Mouse (Mus musculus): Measurements from ENCODE around the gene Rbfox1. TPM values are rescaled to one million over a fixed set of nuclear protein-coding genes. Genes with fewer than 3 reads are reported as not detected.

Gene Rbfox1
- total and polyA plus RNA-seq, 3 experiments = not detected

- Histone ChIP-seq H3K9ac (ENCODE audit: control insufficient read depth, low read depth, low read length, poor library complexity, severe bottlenecking) (no peak overlapping the region), H3K9me3 (replicated peaks; ENCODE audit: insufficient read depth, low read length) (no peaks in the 10 kb centered on the region), H3K79me2 (ENCODE audit: control insufficient read depth, insufficient read depth, low read length, poor library complexity) (no peaks in the 10 kb centered on the region), H3K27ac (ENCODE audit: control insufficient read depth, low read depth, low read length) (no peak overlapping the region), H3K4me3 (ENCODE audit: control insufficient read depth in 1 of 2, insufficient read depth in 1 of 2, low read depth in 2 of 2, low read length in 2 of 2) (no peak overlapping the region), H3K36me3 (ENCODE audit: control insufficient read depth in 1 of 2, insufficient read depth in 2 of 2, low read length in 2 of 2) (no peaks in the 10 kb centered on the region), H3K27me3 (ENCODE audit: control insufficient read depth in 1 of 2, insufficient read depth in 2 of 2, low read length in 2 of 2) (no peaks in the 10 kb centered on the region), H3K4me1 (ENCODE audit: control insufficient read depth in 1 of 2, insufficient read depth in 2 of 2, low read length in 2 of 2) (no peaks in the 10 kb centered on the region)
- DNase-seq (ENCODE audit: low read depth, low spot score) = no peak
- TF ChIP-seq CHD2 (IDR thresholded peaks at IDR 0.05; ENCODE audit: low read length) = no peak
- TF ChIP-seq SIN3A (IDR thresholded peaks at IDR 0.05; ENCODE audit: low read length) = no peak
- TF ChIP-seq UBTF (IDR thresholded peaks at IDR 0.05; ENCODE audit: borderline replicate concordance, insufficient read depth, low read depth, low read length) = no peak
- no peak for TF ChIP-seq ZKSCAN1 (IDR thresholded peaks at IDR 0.05; ENCODE audit: low read depth, low read length)
- TF ChIP-seq ZC3H11A (IDR thresholded peaks at IDR 0.05; ENCODE audit: low read depth, low read length) = no peak
- TF ChIP-seq POLR2AphosphoS2 (IDR thresholded peaks at IDR 0.05; ENCODE audit: low read length) = no peak
- TF ChIP-seq MAFK (IDR thresholded peaks at IDR 0.05; ENCODE audit: borderline replicate concordance, low read depth, low read length) = no peak
- TF ChIP-seq MAX (IDR thresholded peaks at IDR 0.05; ENCODE audit: low read length) = no peak
- TF ChIP-seq E2F4 (IDR thresholded peaks at IDR 0.05; ENCODE audit: borderline replicate concordance, low read depth, low read length) = no peak
- TF ChIP-seq NRF1 (IDR thresholded peaks at IDR 0.05; ENCODE audit: insufficient read depth, low read depth, low read length, poor library complexity, severe bottlenecking) = no peak
- no peak for TF ChIP-seq MEF2A (IDR thresholded peaks at IDR 0.05; ENCODE audit: extremely low read depth, insufficient replicate concordance, low read depth, low read length, poor library complexity, severe bottlenecking)
- TF ChIP-seq GABPA (IDR thresholded peaks at IDR 0.05; ENCODE audit: low read depth, low read length) = no peak
- no peak for TF ChIP-seq EP300 (IDR thresholded peaks at IDR 0.05; ENCODE audit: low read depth in 1 of 2, low read length in 2 of 2)
- no peak for TF ChIP-seq USF1 (IDR thresholded peaks at IDR 0.05; ENCODE audit: low read depth, low read length)
- no peak for TF ChIP-seq JUND (IDR thresholded peaks at IDR 0.05; ENCODE audit: low read depth, low read length)
- no peak for TF ChIP-seq CHD1 (IDR thresholded peaks at IDR 0.05; ENCODE audit: low read depth, low read length)
- no peak for TF ChIP-seq CTCF (IDR thresholded peaks at IDR 0.05 in 2 of 3, conservative IDR thresholded peaks at IDR 0.05 in 1 of 3; ENCODE audit: control insufficient read depth in 1 of 3, insufficient read depth in 1 of 3, low read depth in 2 of 3, low read length in 3 of 3, poor library complexity in 1 of 3, severe bottlenecking in 1 of 3)
- TF ChIP-seq MXI1 (IDR thresholded peaks at IDR 0.05; ENCODE audit: low read depth, low read length) = no peak
- no peak for TF ChIP-seq POLR2AphosphoS5 (IDR thresholded peaks at IDR 0.05; ENCODE audit: borderline replicate concordance, low read depth, low read length)
These were observed 1308.4 kb downstream of the Rbfox1 start for GRCm38 (mm10) chr16:7193535-7193934.

GRCm38 (mm10) chr16:7197953-7198352 is 1312.8 kb downstream of the Rbfox1 start:
- Histone ChIP-seq H3K9ac (ENCODE audit: control insufficient read depth, low read depth, low read length, poor library complexity, severe bottlenecking) (no peak overlapping the region), H3K9me3 (replicated peaks; ENCODE audit: insufficient read depth, low read length) (no peaks in the 10 kb centered on the region), H3K27ac (ENCODE audit: control insufficient read depth, low read depth, low read length) (no peak overlapping the region), H3K4me1 (ENCODE audit: control insufficient read depth in 1 of 2, insufficient read depth in 2 of 2, low read length in 2 of 2) (no peaks in the 10 kb centered on the region), H3K4me3 (ENCODE audit: control insufficient read depth in 1 of 2, insufficient read depth in 1 of 2, low read depth in 2 of 2, low read length in 2 of 2) (no peak overlapping the region), H3K36me3 (ENCODE audit: control insufficient read depth in 1 of 2, insufficient read depth in 2 of 2, low read length in 2 of 2) (no peaks in the 10 kb centered on the region), H3K27me3 (ENCODE audit: control insufficient read depth in 1 of 2, insufficient read depth in 2 of 2, low read length in 2 of 2) (no peaks in the 10 kb centered on the region), H3K79me2 (ENCODE audit: control insufficient read depth, insufficient read depth, low read length, poor library complexity) (no peaks in the 10 kb centered on the region)
- TF ChIP-seq GATA1 (IDR thresholded peaks at IDR 0.05; ENCODE audit: low read depth, low read length) (no peak), POLR2AphosphoS5 (IDR thresholded peaks at IDR 0.05; ENCODE audit: borderline replicate concordance, low read depth, low read length) (no peak), MEF2A (IDR thresholded peaks at IDR 0.05; ENCODE audit: extremely low read depth, insufficient replicate concordance, low read depth, low read length, poor library complexity, severe bottlenecking) (no peak), EP300 (IDR thresholded peaks at IDR 0.05; ENCODE audit: low read depth in 1 of 2, low read length in 2 of 2) (no peak), CTCF (IDR thresholded peaks at IDR 0.05 in 2 of 3, conservative IDR thresholded peaks at IDR 0.05 in 1 of 3; ENCODE audit: control insufficient read depth in 1 of 3, insufficient read depth in 1 of 3, low read depth in 2 of 3, low read length in 3 of 3, poor library complexity in 1 of 3, severe bottlenecking in 1 of 3) (no peak), SMC3 (IDR thresholded peaks at IDR 0.05; ENCODE audit: low read depth, low read length) (no peak)
- DNase-seq (ENCODE audit: low read depth, low spot score) = no peak
